Mouse (Mus musculus) lung, postnatal 0 days (tissue): ENCODE results near the gene Cnot10.

ENCODE experiments used
- CTCF ChIP-seq: IDR thresholded peaks from 2 replicates; pipeline ENCODE4 v1.5.1; 2016; ENCODE audit warnings: antibody characterized with exemption, mild to moderate bottlenecking
- EP300 ChIP-seq: IDR thresholded peaks from 2 replicates; pipeline ENCODE4 v1.6.1; 2016; ENCODE audit warnings: antibody characterized with exemption, mild to moderate bottlenecking, control low read depth

- TF ChIP-seq EP300 (no peak), CTCF (no peak)
Observed at GRCm38 (mm10) chr9:114688252-114688952, 48.4 kb upstream of the Cnot10 start, which contains the start of gene Dync1li1.
